Mouse (Mus musculus): Measurements from ENCODE around the gene Ifna1.
"Not testable (repeated sequence)": the region's sequence is repeated elsewhere in the genome, so short reads cannot be mapped to it uniquely, and the experiment has no call there.

The Ifna1 gene

GRCm38 (mm10) chr4:88849698-88850097 lies at the start of gene Ifna1:
TSS of gene Ifna1 (plus strand) at chr4:88850087.
- DNase-seq (ENCODE audit: low spot score) = no peak

- not testable (repeated sequence) for DNase-seq (ENCODE audit: low spot score)
These were observed 46.9 kb upstream of the Ifna1 start, which contains the start of gene Gm13287 for GRCm38 (mm10) chr4:88802954-88803353. TSS of gene Gm13287 (plus strand) at chr4:88803254.

- DNase-seq (ENCODE audit: low spot score) = not testable (repeated sequence)
These were observed 44.7 kb upstream of the Ifna1 start, which contains the start of gene Gm13288 for GRCm38 (mm10) chr4:88805231-88805630. TSS of gene Gm13288 (plus strand) at chr4:88805531.

- peak; percentile 25 for DNase-seq (ENCODE audit: low spot score)
These were observed 44.1 kb upstream of the Ifna1 start for GRCm38 (mm10) chr4:88805761-88806160.

GRCm38 (mm10) chr4:88815928-88816327 lies 34.0 kb upstream of the Ifna1 start, which contains the start of gene Ifna7:
TSS of gene Ifna7 (plus strand) at chr4:88816228.
- DNase-seq (ENCODE audit: low spot score) = no peak

- no peak for DNase-seq (ENCODE audit: low spot score)
These were observed 30.2 kb upstream of the Ifna1 start, which contains the start of gene Ifna11 for GRCm38 (mm10) chr4:88819659-88820058. TSS of gene Ifna11 (plus strand) at chr4:88819959.

- DNase-seq (ENCODE audit: low spot score) = no peak
These were observed 26.9 kb upstream of the Ifna1 start for GRCm38 (mm10) chr4:88822995-88823394.

- DNase-seq (ENCODE audit: low spot score) = not testable (repeated sequence)
These were observed 22.8 kb upstream of the Ifna1 start, which contains the start of gene Ifna6 for GRCm38 (mm10) chr4:88827116-88827515. TSS of gene Ifna6 (plus strand) at chr4:88827416.

- no peak for DNase-seq (ENCODE audit: low spot score)
These were observed 19.4 kb upstream of the Ifna1 start for GRCm38 (mm10) chr4:88830523-88830922.

- not testable (repeated sequence) for DNase-seq (ENCODE audit: low spot score)
These were observed 14.7 kb upstream of the Ifna1 start, which contains the start of gene Ifna5 for GRCm38 (mm10) chr4:88835225-88835624. TSS of gene Ifna5 (plus strand) at chr4:88835525.

- no peak for DNase-seq (ENCODE audit: low spot score)
These were observed 11.1 kb upstream of the Ifna1 start for GRCm38 (mm10) chr4:88838828-88839227.

- no peak for DNase-seq (ENCODE audit: low spot score)
These were observed 9.8 kb upstream of the Ifna1 start for GRCm38 (mm10) chr4:88840058-88840457.

- DNase-seq (ENCODE audit: low spot score) = no peak
These were observed 8.4 kb upstream of the Ifna1 start, which contains the start of gene Ifna4 for GRCm38 (mm10) chr4:88841438-88841911. TSS of gene Ifna4 (plus strand) at chr4:88841861.

GRCm38 (mm10) chr4:88845334-88845733 lies 4.6 kb upstream of the Ifna1 start:
- no peak for DNase-seq (ENCODE audit: low spot score)

- no peak for DNase-seq (ENCODE audit: low spot score)
These were observed 1.3 kb downstream of the Ifna1 start for GRCm38 (mm10) chr4:88851026-88851763.

GRCm38 (mm10) chr4:88859214-88859613 lies 9.3 kb downstream of the Ifna1 start:
- DNase-seq (ENCODE audit: low spot score) = no peak

- DNase-seq (ENCODE audit: low spot score) = no peak
These were observed 13.4 kb downstream of the Ifna1 start for GRCm38 (mm10) chr4:88863309-88863708.

GRCm38 (mm10) chr4:88864599-88864998 lies 14.7 kb downstream of the Ifna1 start:
- no peak for DNase-seq (ENCODE audit: low spot score)

- no peak for DNase-seq (ENCODE audit: low spot score)
These were observed 15.2 kb downstream of the Ifna1 start for GRCm38 (mm10) chr4:88865011-88865569.

- peak; percentile 22 for DNase-seq (ENCODE audit: low spot score)
These were observed 17.6 kb downstream of the Ifna1 start for GRCm38 (mm10) chr4:88867366-88867925.

GRCm38 (mm10) chr4:88867926-88868911 lies 18.3 kb downstream of the Ifna1 start:
- DNase-seq (ENCODE audit: low spot score) = no peak
